Mouse (Mus musculus): ENCODE measurements at regions not wholly inside any gene's neighbourhood (a gene's known extent, or its start where the extent isn't known, plus 50 kb on each side); places are given as distances from the start of the nearest gene placed in this dataset.

GRCm38 (mm10) chr10:119111886-119112285 is 128.0 kb downstream of the Cand1 start:
- no peaks in the 10 kb centered on the region; a peak in 1 of 4 replicates for H3K4me1 ChIP-seq (ENCODE audit: control insufficient read depth in 1 of 2, insufficient read depth in 2 of 2, low read length in 2 of 2)
- TF ChIP-seq ETS1 (IDR thresholded peaks at IDR 0.05; ENCODE audit: low read depth, low read length) = 0 out of 2 replicates have a peak, but pooled peaks have one; percentile 29
- no peak for TF ChIP-seq CHD2 (IDR thresholded peaks at IDR 0.05; ENCODE audit: low read length)

GRCm38 (mm10) chr10:119111409-119111808 is 128.4 kb downstream of the Cand1 start:
- Histone ChIP-seq H3K9me3 (replicated peaks; ENCODE audit: insufficient read depth, low read length) (no peaks in the 10 kb centered on the region), H3K79me2 (ENCODE audit: control insufficient read depth, insufficient read depth, low read length, poor library complexity) (no peaks in the 10 kb centered on the region), H3K9ac (ENCODE audit: control insufficient read depth, low read depth, low read length, poor library complexity, severe bottlenecking) (no peak overlapping the region), H3K36me3 (ENCODE audit: control insufficient read depth in 1 of 2, insufficient read depth in 2 of 2, low read length in 2 of 2) (no peaks in the 10 kb centered on the region), H3K4me1 (ENCODE audit: control insufficient read depth in 1 of 2, insufficient read depth in 2 of 2, low read length in 2 of 2) (no peaks in the 10 kb centered on the region; a peak in 1 of 4 replicates), H3K27ac (ENCODE audit: control insufficient read depth, low read depth, low read length) (no peak overlapping the region), H3K27me3 (ENCODE audit: control insufficient read depth in 1 of 2, insufficient read depth in 2 of 2, low read length in 2 of 2) (no peaks in the 10 kb centered on the region), H3K4me3 (ENCODE audit: control insufficient read depth in 1 of 2, insufficient read depth in 1 of 2, low read depth in 2 of 2, low read length in 2 of 2) (no peak overlapping the region)
- TF ChIP-seq CHD1 (IDR thresholded peaks at IDR 0.05; ENCODE audit: low read depth, low read length) (no peak), GABPA (IDR thresholded peaks at IDR 0.05; ENCODE audit: low read depth, low read length) (no peak), CHD2 (IDR thresholded peaks at IDR 0.05; ENCODE audit: low read length) (no peak), ZC3H11A (IDR thresholded peaks at IDR 0.05; ENCODE audit: low read depth, low read length) (no peak), EP300 (IDR thresholded peaks at IDR 0.05; ENCODE audit: low read depth in 1 of 2, low read length in 2 of 2) (no peak), TAL1 (IDR thresholded peaks at IDR 0.05; ENCODE audit: low read length) (no peak), MYC (IDR thresholded peaks at IDR 0.05; ENCODE audit: low read depth, low read length) (no peak), NRF1 (IDR thresholded peaks at IDR 0.05; ENCODE audit: insufficient read depth, low read depth, low read length, poor library complexity, severe bottlenecking) (no peak), POLR2A (IDR thresholded peaks at IDR 0.05; ENCODE audit: control insufficient read depth in 1 of 2, insufficient read depth in 1 of 2, low read depth in 1 of 2, low read length in 2 of 2, poor library complexity in 1 of 2) (no peak), BHLHE40 (IDR thresholded peaks at IDR 0.05; ENCODE audit: borderline replicate concordance, low read depth, low read length) (no peak), UBTF (IDR thresholded peaks at IDR 0.05; ENCODE audit: borderline replicate concordance, insufficient read depth, low read depth, low read length) (no peak), MAX (IDR thresholded peaks at IDR 0.05; ENCODE audit: low read length) (no peak), TBP (IDR thresholded peaks at IDR 0.05; ENCODE audit: low read depth, low read length) (no peak), SMC3 (IDR thresholded peaks at IDR 0.05; ENCODE audit: low read depth, low read length) (no peak)
- DNase-seq (ENCODE audit: low read depth, low spot score) = no peak

More at GRCm38 (mm10) chr10:119111886-119112285, 128.0 kb downstream of the Cand1 start:
- H3K9ac ChIP-seq (ENCODE audit: control insufficient read depth, low read depth, low read length, poor library complexity, severe bottlenecking) = no peak overlapping the region
- DNase-seq (ENCODE audit: low read depth, low spot score) = peak; percentile 56
- H3K4me3 ChIP-seq (ENCODE audit: control insufficient read depth in 1 of 2, insufficient read depth in 1 of 2, low read depth in 2 of 2, low read length in 2 of 2) = no peak overlapping the region
- no peaks in the 10 kb centered on the region for H3K36me3 ChIP-seq (ENCODE audit: control insufficient read depth in 1 of 2, insufficient read depth in 2 of 2, low read length in 2 of 2)
- no peaks in the 10 kb centered on the region for H3K27me3 ChIP-seq (ENCODE audit: control insufficient read depth in 1 of 2, insufficient read depth in 2 of 2, low read length in 2 of 2)
- H3K27ac ChIP-seq (ENCODE audit: control insufficient read depth, low read depth, low read length) = no peak overlapping the region
- H3K9me3 ChIP-seq (replicated peaks; ENCODE audit: insufficient read depth, low read length) = no peaks in the 10 kb centered on the region
- H3K79me2 ChIP-seq (ENCODE audit: control insufficient read depth, insufficient read depth, low read length, poor library complexity) = no peaks in the 10 kb centered on the region

- no peaks in the 10 kb centered on the region; a peak in 1 of 4 replicates for H3K4me1 ChIP-seq (ENCODE audit: control insufficient read depth in 1 of 2, insufficient read depth in 2 of 2, low read length in 2 of 2)
These were observed 129.2 kb downstream of the Cand1 start for GRCm38 (mm10) chr10:119110614-119111013.

More at GRCm38 (mm10) chr10:119110614-119111013, 129.2 kb downstream of the Cand1 start:
- H3K27ac ChIP-seq (ENCODE audit: control insufficient read depth, low read depth, low read length) = no peak overlapping the region
- no peaks in the 10 kb centered on the region for H3K27me3 ChIP-seq (ENCODE audit: control insufficient read depth in 1 of 2, insufficient read depth in 2 of 2, low read length in 2 of 2)
- no peak for DNase-seq (ENCODE audit: low read depth, low spot score)
- H3K9ac ChIP-seq (ENCODE audit: control insufficient read depth, low read depth, low read length, poor library complexity, severe bottlenecking) = no peak overlapping the region
- no peaks in the 10 kb centered on the region for H3K36me3 ChIP-seq (ENCODE audit: control insufficient read depth in 1 of 2, insufficient read depth in 2 of 2, low read length in 2 of 2)
- H3K79me2 ChIP-seq (ENCODE audit: control insufficient read depth, insufficient read depth, low read length, poor library complexity) = no peaks in the 10 kb centered on the region
- H3K9me3 ChIP-seq (replicated peaks; ENCODE audit: insufficient read depth, low read length) = no peaks in the 10 kb centered on the region
- TF ChIP-seq ELF1 (IDR thresholded peaks at IDR 0.05; ENCODE audit: low read depth, low read length) (no peak), GATA1 (IDR thresholded peaks at IDR 0.05; ENCODE audit: low read depth, low read length) (no peak), RCOR1 (IDR thresholded peaks at IDR 0.05; ENCODE audit: low read depth, low read length) (no peak), ZKSCAN1 (IDR thresholded peaks at IDR 0.05; ENCODE audit: low read depth, low read length) (no peak), JUND (IDR thresholded peaks at IDR 0.05; ENCODE audit: low read depth, low read length) (no peak), MXI1 (IDR thresholded peaks at IDR 0.05; ENCODE audit: low read depth, low read length) (no peak), TAL1 (IDR thresholded peaks at IDR 0.05; ENCODE audit: low read length) (no peak), CTCF (IDR thresholded peaks at IDR 0.05 in 2 of 3, conservative IDR thresholded peaks at IDR 0.05 in 1 of 3; ENCODE audit: control insufficient read depth in 1 of 3, insufficient read depth in 1 of 3, low read depth in 2 of 3, low read length in 3 of 3, poor library complexity in 1 of 3, severe bottlenecking in 1 of 3) (no peak), E2F4 (IDR thresholded peaks at IDR 0.05; ENCODE audit: borderline replicate concordance, low read depth, low read length) (no peak), ZNF384 (IDR thresholded peaks at IDR 0.05; ENCODE audit: low read depth, low read length) (no peak)
- no peak overlapping the region for H3K4me3 ChIP-seq (ENCODE audit: control insufficient read depth in 1 of 2, insufficient read depth in 1 of 2, low read depth in 2 of 2, low read length in 2 of 2)
